Mouse (Mus musculus): ENCODE measurements around the gene Isg15. TPM values are rescaled to one million over a fixed set of nuclear protein-coding genes. Genes with fewer than 3 reads are reported as not detected.

Isg15 gene
- polyA plus RNA-seq (2014; fragmentation: Nextera tagmentation; extraction: Ambion mirVana): 0.54 and 1.2 TPM in 2 replicates

DNA sequence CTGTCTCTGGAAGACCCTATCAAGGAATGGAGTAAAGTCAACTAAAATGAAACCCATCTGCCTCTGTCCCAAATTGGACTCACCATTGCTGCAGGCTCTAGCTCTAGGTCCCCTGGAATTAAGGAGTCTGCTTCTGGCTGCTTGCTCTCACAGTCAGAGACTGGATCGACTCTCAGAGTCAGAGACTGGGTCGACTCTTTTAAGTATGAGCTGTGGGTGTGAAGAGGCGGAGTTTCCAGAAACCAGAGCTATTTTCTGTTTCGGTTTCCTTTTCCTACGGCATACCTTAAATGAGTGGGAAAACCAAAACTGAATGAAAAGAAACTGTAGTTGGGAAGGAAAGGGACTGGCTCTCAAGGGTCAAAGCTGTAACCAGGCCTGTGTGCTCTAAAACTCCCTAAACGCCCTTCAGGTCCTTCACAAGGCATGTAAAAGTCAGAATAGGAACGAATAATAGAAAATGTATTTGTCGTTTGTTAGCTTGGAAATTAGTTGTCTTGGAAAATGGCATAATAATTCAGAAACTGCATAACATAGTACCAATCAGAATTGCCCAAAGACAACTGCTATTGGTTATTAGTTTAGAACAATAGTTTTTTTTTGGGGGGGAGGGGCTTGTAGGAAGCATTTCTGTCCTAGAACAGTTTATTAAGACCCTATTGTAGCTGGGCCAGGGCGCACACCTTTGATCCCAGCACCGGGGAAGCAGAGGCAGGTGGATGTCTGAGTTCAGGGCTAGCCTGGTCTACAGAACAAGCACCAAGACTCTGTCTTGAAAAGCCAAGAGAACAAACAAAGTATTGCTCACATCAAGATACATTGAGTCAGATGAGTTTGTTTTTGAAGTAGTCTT, at the start of gene Isg15:
Gene Isg15, minus strand, starts transcription at position 196 of the 853 bp plus-strand sequence.
- WGBS: 68% methylated on average over 10 of the region's 10 CpGs
- Histone ChIP-seq H3K27ac (ENCODE audit: low read depth, low read length) (no peak within 1 kb of the TSS), H3K9me3 (ENCODE audit: control insufficient read depth, low read length) (no peaks in the 10 kb centered on the region), H3K9ac (ENCODE audit: low read depth, low read length) (no peak within 1 kb of the TSS), H3K4me2 (replicated peaks; ENCODE audit: low read depth, low read length) (no peak within 1 kb of the TSS), H3K4me1 (replicated peaks; ENCODE audit: control insufficient read depth, insufficient read depth, low read length) (0 out of 2 replicates have a peak, but pooled peaks cover 3% of the 10 kb centered on the region), H3K4me3 (ENCODE audit: low read depth, low read length) (no peak within 1 kb of the TSS), H3K36me3 (ENCODE audit: control insufficient read depth, insufficient read depth, low read length) (no peaks in the 10 kb centered on the region), H3K27me3 (ENCODE audit: control insufficient read depth, insufficient read depth, low read length) (no peaks in the 10 kb centered on the region)
- ATAC-seq (ENCODE audit: low FRiP score) (no peak), DNase-seq (ENCODE audit: low spot score) (no peak)

GRCm38 (mm10) chr4:156249567-156249966, 48.9 kb upstream of the Isg15 start:
- WGBS: 63% methylated on average over 11 of the region's 11 CpGs
- Histone ChIP-seq H3K4me2 (replicated peaks; ENCODE audit: low read depth, low read length) (no peak overlapping the region), H3K27me3 (ENCODE audit: control insufficient read depth, insufficient read depth, low read length) (peaks cover 11% of the 10 kb centered on the region; the same call in 1 of the 2 replicates), H3K4me3 (ENCODE audit: low read depth, low read length) (no peak overlapping the region), H3K27ac (ENCODE audit: low read depth, low read length) (no peak overlapping the region), H3K4me1 (replicated peaks; ENCODE audit: control insufficient read depth, insufficient read depth, low read length) (no peaks in the 10 kb centered on the region), H3K9me3 (ENCODE audit: control insufficient read depth, low read length) (no peaks in the 10 kb centered on the region), H3K9ac (ENCODE audit: low read depth, low read length) (no peak overlapping the region), H3K36me3 (ENCODE audit: control insufficient read depth, insufficient read depth, low read length) (0 out of 2 replicates have a peak, but pooled peaks cover 9% of the 10 kb centered on the region)
- no peak for ATAC-seq (ENCODE audit: low FRiP score)
- no peak for DNase-seq (ENCODE audit: low spot score)

- Histone ChIP-seq H3K4me2 (replicated peaks; ENCODE audit: low read depth, low read length) (peak overlapping the region; percentile 50), H3K36me3 (ENCODE audit: control insufficient read depth, insufficient read depth, low read length) (peaks cover 6% of the 10 kb centered on the region), H3K4me1 (replicated peaks; ENCODE audit: control insufficient read depth, insufficient read depth, low read length) (0 out of 2 replicates have a peak, but pooled peaks cover 3% of the 10 kb centered on the region), H3K27me3 (ENCODE audit: control insufficient read depth, insufficient read depth, low read length) (no peaks in the 10 kb centered on the region), H3K9ac (ENCODE audit: low read depth, low read length) (peak overlapping the region; percentile 77), H3K9me3 (ENCODE audit: control insufficient read depth, low read length) (no peaks in the 10 kb centered on the region), H3K27ac (ENCODE audit: low read depth, low read length) (peak overlapping the region; percentile 88), H3K4me3 (ENCODE audit: low read depth, low read length) (peak overlapping the region; percentile 94)
- no peak for ATAC-seq (ENCODE audit: low FRiP score)
- peak; percentile 45 for DNase-seq (ENCODE audit: low spot score)
- WGBS: 20% methylated on average over 50 of the region's 60 CpGs
These were observed 36.2 kb upstream of the Isg15 start for GRCm38 (mm10) chr4:156236651-156237447.

- ATAC-seq (ENCODE audit: low FRiP score) (peak; percentile 88), DNase-seq (ENCODE audit: low spot score) (peak; percentile 96)
- Histone ChIP-seq H3K27me3 (ENCODE audit: control insufficient read depth, insufficient read depth, low read length) (no peaks in the 10 kb centered on the region), H3K27ac (ENCODE audit: low read depth, low read length) (peak within 1 kb of the TSS; percentile 88), H3K9ac (ENCODE audit: low read depth, low read length) (peak within 1 kb of the TSS; percentile 77), H3K36me3 (ENCODE audit: control insufficient read depth, insufficient read depth, low read length) (peaks cover 10% of the 10 kb centered on the region; the same call in 1 of the 2 replicates), H3K4me3 (ENCODE audit: low read depth, low read length) (peak within 1 kb of the TSS; percentile 94), H3K4me2 (replicated peaks; ENCODE audit: low read depth, low read length) (peak within 1 kb of the TSS; percentile 87), H3K4me1 (replicated peaks; ENCODE audit: control insufficient read depth, insufficient read depth, low read length) (0 out of 2 replicates have a peak, but pooled peaks cover 3% of the 10 kb centered on the region), H3K9me3 (ENCODE audit: control insufficient read depth, low read length) (no peaks in the 10 kb centered on the region)
- WGBS: under 1% methylated on average over 90 of the region's 90 CpGs
These were observed 35.4 kb upstream of the Isg15 start, which contains the start of gene Noc2l for GRCm38 (mm10) chr4:156235808-156236533. TSS of gene Noc2l (plus strand) at chr4:156236010.

DNA sequence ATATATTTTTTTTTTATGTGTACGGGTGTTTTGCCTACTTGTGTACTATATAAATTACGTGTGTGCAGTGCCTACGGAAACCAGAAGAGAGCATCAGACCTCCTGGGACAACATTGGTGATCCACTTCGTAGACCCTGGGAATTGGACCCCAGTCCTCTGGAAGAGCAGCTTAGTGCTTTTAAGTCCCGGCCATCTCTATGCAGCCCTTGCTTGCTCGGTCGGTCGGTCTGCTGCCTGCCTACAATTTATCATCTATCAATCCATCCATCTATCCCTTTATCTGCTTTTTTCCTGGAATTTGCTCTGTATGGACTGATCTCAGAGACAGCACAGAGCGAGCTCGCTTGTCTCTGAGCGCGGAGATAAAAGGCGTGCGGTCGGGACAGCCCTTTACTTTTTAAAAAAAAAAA, 34.7 kb upstream of the Isg15 start:
- peak overlapping the region; percentile 88; the same call in 1 of the 2 replicates for H3K27ac ChIP-seq (ENCODE audit: low read depth, low read length)
- H3K9me3 ChIP-seq (ENCODE audit: control insufficient read depth, low read length): no peaks in the 10 kb centered on the region
- peak overlapping the region; percentile 44 for H3K9ac ChIP-seq (ENCODE audit: low read depth, low read length)
- WGBS: 2% methylated on average over 15 of the region's 15 CpGs
- H3K27me3 ChIP-seq (ENCODE audit: control insufficient read depth, insufficient read depth, low read length): no peaks in the 10 kb centered on the region
- H3K4me1 ChIP-seq (replicated peaks; ENCODE audit: control insufficient read depth, insufficient read depth, low read length): 0 out of 2 replicates have a peak, but pooled peaks cover 3% of the 10 kb centered on the region
- peak overlapping the region; percentile 94 for H3K4me3 ChIP-seq (ENCODE audit: low read depth, low read length)
- DNase-seq (ENCODE audit: low spot score) (peak; percentile 70), ATAC-seq (ENCODE audit: low FRiP score) (peak; percentile 34)
- H3K4me2 ChIP-seq (replicated peaks; ENCODE audit: low read depth, low read length): peak overlapping the region; percentile 50
- peaks cover 14% of the 10 kb centered on the region; the same call in 1 of the 2 replicates for H3K36me3 ChIP-seq (ENCODE audit: control insufficient read depth, insufficient read depth, low read length)

GRCm38 (mm10) chr4:156234701-156235213, 34.1 kb upstream of the Isg15 start, which contains the start of gene Plekhn1:
TSS of gene Plekhn1 (minus strand) at chr4:156234857.
- H3K9ac ChIP-seq (ENCODE audit: low read depth, low read length): peak within 1 kb of the TSS; percentile 48
- no peaks in the 10 kb centered on the region for H3K27me3 ChIP-seq (ENCODE audit: control insufficient read depth, insufficient read depth, low read length)
- 0 out of 2 replicates have a peak, but pooled peaks cover 3% of the 10 kb centered on the region for H3K4me1 ChIP-seq (replicated peaks; ENCODE audit: control insufficient read depth, insufficient read depth, low read length)
- WGBS: under 1% methylated on average over 31 of the region's 48 CpGs
- DNase-seq (ENCODE audit: low spot score) (peak; percentile 86), ATAC-seq (ENCODE audit: low FRiP score) (peak; percentile 54)
- peak within 1 kb of the TSS; percentile 87 for H3K4me2 ChIP-seq (replicated peaks; ENCODE audit: low read depth, low read length)
- peak within 1 kb of the TSS; percentile 88 for H3K27ac ChIP-seq (ENCODE audit: low read depth, low read length)
- no peaks in the 10 kb centered on the region for H3K9me3 ChIP-seq (ENCODE audit: control insufficient read depth, low read length)
- H3K36me3 ChIP-seq (ENCODE audit: control insufficient read depth, insufficient read depth, low read length): peaks cover 15% of the 10 kb centered on the region; the same call in 1 of the 2 replicates
- peak within 1 kb of the TSS; percentile 94 for H3K4me3 ChIP-seq (ENCODE audit: low read depth, low read length)

GRCm38 (mm10) chr4:156234021-156234501, 33.4 kb upstream of the Isg15 start:
- WGBS: 2% methylated on average over 17 of the region's 17 CpGs
- peak; percentile 47 for DNase-seq (ENCODE audit: low spot score)
- Histone ChIP-seq H3K9ac (ENCODE audit: low read depth, low read length) (peak overlapping the region; percentile 48), H3K4me2 (replicated peaks; ENCODE audit: low read depth, low read length) (peak overlapping the region; percentile 87), H3K36me3 (ENCODE audit: control insufficient read depth, insufficient read depth, low read length) (peaks cover 18% of the 10 kb centered on the region; the same call in 1 of the 2 replicates), H3K27ac (ENCODE audit: low read depth, low read length) (peak overlapping the region; percentile 74), H3K27me3 (ENCODE audit: control insufficient read depth, insufficient read depth, low read length) (no peaks in the 10 kb centered on the region), H3K4me1 (replicated peaks; ENCODE audit: control insufficient read depth, insufficient read depth, low read length) (0 out of 2 replicates have a peak, but pooled peaks cover 3% of the 10 kb centered on the region), H3K9me3 (ENCODE audit: control insufficient read depth, low read length) (no peaks in the 10 kb centered on the region), H3K4me3 (ENCODE audit: low read depth, low read length) (peak overlapping the region; percentile 65)
- ATAC-seq (ENCODE audit: low FRiP score): peak; percentile 33; the same call in 1 of the 2 replicates

Measured in hindbrain, embryonic 11.5 days (tissue).